Mouse (Mus musculus) lung, embryonic 16.5 days (tissue): ENCODE measurements around the gene Nr1i2. TPM values are rescaled to one million over a fixed set of nuclear protein-coding genes. Genes with fewer than 3 reads are reported as not detected.

Experiments used
- ATAC-seq: fragments of 200-750 bp; cut with Nextera tagmentation; 2 replicates; pipeline ENCODE4 v1.8.0; 2017; ENCODE audit warnings: low read depth, mild to moderate bottlenecking, moderate library complexity
- H3K27ac ChIP-seq: fragments of 300-500 bp; sonication (generic); 2 replicates; pipeline ENCODE4 v1.5.1; 2014; ENCODE audit warnings: mild to moderate bottlenecking, control low read depth, low read length
- H3K27me3 ChIP-seq: fragments of 300-500 bp; sonication (generic); 2 replicates; pipeline ENCODE4 v1.6.1; 2014; ENCODE audit warnings: low read depth, low read length, mixed read lengths; ENCODE audit not compliant: control insufficient read depth, insufficient read depth
- H3K36me3 ChIP-seq: fragments of 300-500 bp; sonication (generic); 2 replicates; pipeline ENCODE4 v1.6.1; 2014; ENCODE audit warnings: low read length; ENCODE audit not compliant: control insufficient read depth, insufficient read depth
- H3K4me1 ChIP-seq: fragments of 300-500 bp; sonication (generic); replicated peaks from 2 replicates; pipeline ENCODE4 v1.6.1; 2014; ENCODE audit warnings: low read length, mixed read lengths; ENCODE audit not compliant: control insufficient read depth, insufficient read depth
- H3K4me2 ChIP-seq: fragments of 300-500 bp; sonication (generic); 2 replicates; pipeline ENCODE4 v1.6.1; 2014; ENCODE audit warnings: low read depth, low read length, control low read depth
- H3K4me3 ChIP-seq: fragments of 300-500 bp; sonication (generic); 2 replicates; pipeline ENCODE4 v1.5.1; 2014; ENCODE audit warnings: mild to moderate bottlenecking, low read length, control low read depth
- H3K9ac ChIP-seq: fragments of 300-500 bp; sonication (generic); 2 replicates; pipeline ENCODE4 v1.6.1; 2014; ENCODE audit warnings: low read length, control low read depth
- H3K9me3 ChIP-seq: fragments of 300-500 bp; sonication (generic); 2 replicates; pipeline ENCODE4 v1.6.1; 2016; ENCODE audit warnings: low read length; ENCODE audit not compliant: control insufficient read depth
- WGBS: fragments of 180-500 bp; shearing (Covaris S2); extraction: QIAGEN DNeasy Blood & Tissue Kit; methylation state at CpG from one replicate; pipeline ENCODE4 v1.1.7; 2014; 5-methylcytosine and 5-hydroxymethylcytosine counted together
- polyA plus RNA-seq: library from polyadenylated mRNA; unstranded; fragments of >200 nt; fragmentation: Nextera tagmentation; extraction: Ambion mirVana; gene quantifications from 2 replicates; pipeline ENCODE4 v1.2.1, GENCODE M21; 2015

Gene Nr1i2
- polyA plus RNA-seq, 1 experiment from 2014 or later, result not detected

- no peaks in the 10 kb centered on the region for H3K27me3 ChIP-seq
- 69% methylated on average over 9 of the region's 9 CpGs for WGBS
- no peak for ATAC-seq
- no peak overlapping the region for H3K27ac ChIP-seq
- H3K9me3 ChIP-seq, result no peaks in the 10 kb centered on the region
- H3K4me3 ChIP-seq, result no peak overlapping the region
- no peaks in the 10 kb centered on the region for H3K36me3 ChIP-seq
- H3K4me2 ChIP-seq, result no peak overlapping the region
- H3K9ac ChIP-seq, result no peak overlapping the region
- no peaks in the 10 kb centered on the region for H3K4me1 ChIP-seq
These were observed 23.9 kb upstream of the Nr1i2 start for GRCm38 (mm10) chr16:38318492-38318891.

DNA sequence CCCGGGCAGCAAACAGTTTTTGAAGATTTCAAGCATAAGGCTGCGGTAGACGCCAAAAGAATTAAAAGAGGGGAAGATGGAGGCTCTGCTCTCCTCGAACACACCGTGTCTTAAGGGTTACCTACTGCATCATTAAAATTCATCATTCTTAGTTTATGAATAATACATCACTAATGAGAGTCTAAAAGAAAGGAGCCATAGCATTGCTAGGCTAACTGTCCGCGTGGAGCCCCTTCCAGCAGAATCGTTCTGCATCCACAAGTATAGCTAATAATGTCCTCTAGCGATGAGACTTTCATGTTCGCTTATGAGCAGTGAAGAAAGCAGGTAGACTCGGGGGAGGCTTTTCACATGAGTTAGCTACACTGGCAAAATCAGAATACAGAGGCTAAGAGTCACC lies 13.6 kb upstream of the Nr1i2 start:
- Histone ChIP-seq H3K9me3 (no peaks in the 10 kb centered on the region), H3K27me3 (no peaks in the 10 kb centered on the region), H3K9ac (no peak overlapping the region), H3K4me2 (no peak overlapping the region), H3K27ac (no peak overlapping the region), H3K4me1 (peaks cover 2% of the 10 kb centered on the region; the same call in 1 of the 2 replicates), H3K36me3 (no peaks in the 10 kb centered on the region), H3K4me3 (no peak overlapping the region)
- 84% methylated on average over 11 of the region's 11 CpGs for WGBS
- ATAC-seq, result no peak

DNA sequence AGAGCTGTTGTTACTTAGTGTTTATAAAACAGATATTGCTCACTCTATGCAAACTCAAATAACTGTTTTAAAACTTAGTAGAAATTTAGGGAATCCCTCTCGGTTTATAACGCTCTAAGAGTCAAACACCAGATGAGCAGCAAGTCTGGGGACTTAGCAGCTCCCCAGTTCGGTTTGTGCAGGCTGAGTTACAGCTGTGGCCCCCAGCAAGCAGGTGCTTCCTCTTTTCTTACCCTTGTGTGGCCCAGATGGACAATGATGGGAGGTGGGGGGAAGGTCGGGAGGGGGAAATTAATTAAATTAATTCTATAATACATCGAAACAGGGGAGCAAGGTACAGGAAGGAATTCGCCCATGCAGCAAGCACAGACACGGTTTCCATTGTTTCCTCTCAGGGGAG lies 13.0 kb upstream of the Nr1i2 start:
- H3K4me1 ChIP-seq, result peaks cover 2% of the 10 kb centered on the region; the same call in 1 of the 2 replicates
- no peaks in the 10 kb centered on the region for H3K9me3 ChIP-seq
- no peaks in the 10 kb centered on the region for H3K36me3 ChIP-seq
- no peak overlapping the region for H3K27ac ChIP-seq
- no peak overlapping the region for H3K9ac ChIP-seq
- no peak overlapping the region for H3K4me2 ChIP-seq
- no peak for ATAC-seq
- 60% methylated on average over 7 of the region's 7 CpGs for WGBS
- no peak overlapping the region for H3K4me3 ChIP-seq
- H3K27me3 ChIP-seq, result no peaks in the 10 kb centered on the region

- 43% methylated on average over 5 of the region's 5 CpGs for WGBS
- H3K9me3 ChIP-seq, result no peaks in the 10 kb centered on the region
- no peak overlapping the region for H3K27ac ChIP-seq
- H3K27me3 ChIP-seq, result no peaks in the 10 kb centered on the region
- peaks cover 2% of the 10 kb centered on the region; the same call in 1 of the 2 replicates for H3K4me1 ChIP-seq
- no peaks in the 10 kb centered on the region for H3K36me3 ChIP-seq
- no peak overlapping the region for H3K4me3 ChIP-seq
- no peak overlapping the region for H3K4me2 ChIP-seq
- ATAC-seq, result no peak
- no peak overlapping the region for H3K9ac ChIP-seq
These were observed 12.6 kb upstream of the Nr1i2 start for GRCm38 (mm10) chr16:38307221-38307605.

DNA sequence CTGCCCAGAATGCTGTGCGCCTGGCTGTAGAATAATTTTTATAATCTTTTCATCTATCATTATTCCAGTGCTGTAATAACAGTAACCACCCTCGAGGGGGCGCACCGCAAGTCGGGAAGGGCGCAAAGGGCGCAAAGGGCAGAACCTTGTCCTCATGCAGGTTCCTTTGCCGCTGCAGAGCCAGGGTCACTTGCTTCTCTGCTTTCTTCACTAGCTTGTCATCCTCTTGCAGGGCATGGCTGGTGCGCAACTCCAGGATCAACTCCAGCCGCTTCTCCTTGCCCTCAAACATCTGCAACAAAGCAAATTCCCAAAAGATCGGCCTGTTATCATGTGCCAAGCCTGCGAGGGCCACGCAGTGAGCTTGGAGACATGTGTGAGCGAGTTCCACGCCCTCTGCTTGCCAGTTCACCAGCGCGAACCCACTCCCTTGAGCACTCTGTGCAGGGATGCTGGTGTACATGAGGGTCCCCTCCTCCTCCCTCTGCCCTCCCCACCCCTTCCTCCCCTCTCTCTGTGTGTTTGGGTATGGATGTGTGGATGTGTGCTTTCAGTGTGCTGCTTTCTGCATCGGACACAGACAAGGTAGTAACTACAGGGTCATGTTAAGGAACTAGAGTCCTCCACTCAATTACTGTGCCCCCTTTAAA lies 12.1 kb upstream of the Nr1i2 start:
- H3K9me3 ChIP-seq, result no peaks in the 10 kb centered on the region
- H3K27ac ChIP-seq, result no peak overlapping the region
- no peaks in the 10 kb centered on the region for H3K36me3 ChIP-seq
- no peak overlapping the region for H3K9ac ChIP-seq
- ATAC-seq, result no peak
- H3K4me2 ChIP-seq, result no peak overlapping the region
- peaks cover 2% of the 10 kb centered on the region; the same call in 1 of the 2 replicates for H3K4me1 ChIP-seq
- no peaks in the 10 kb centered on the region for H3K27me3 ChIP-seq
- 51% methylated on average over 18 of the region's 18 CpGs for WGBS
- H3K4me3 ChIP-seq, result no peak overlapping the region

- H3K27ac ChIP-seq, result peak overlapping the region; percentile 26; the same call in 1 of the 2 replicates
- H3K4me2 ChIP-seq, result peak overlapping the region; percentile 28; the same call in 1 of the 2 replicates
- H3K9ac ChIP-seq, result no peak overlapping the region; the same call in 1 of the 2 replicates
- peak; percentile 86 for ATAC-seq
- WGBS, result 51% methylated on average over 17 of the region's 17 CpGs
- H3K4me1 ChIP-seq, result peaks cover 2% of the 10 kb centered on the region; the same call in 1 of the 2 replicates
- H3K4me3 ChIP-seq, result peak overlapping the region; percentile 14
- no peaks in the 10 kb centered on the region for H3K27me3 ChIP-seq
- no peaks in the 10 kb centered on the region for H3K36me3 ChIP-seq
- H3K9me3 ChIP-seq, result no peaks in the 10 kb centered on the region
These were observed 10.0 kb upstream of the Nr1i2 start for GRCm38 (mm10) chr16:38304460-38305194.

GRCm38 (mm10) chr16:38302367-38302766 lies 7.7 kb upstream of the Nr1i2 start:
- WGBS, result 85% methylated on average over 13 of the region's 13 CpGs
- H3K9me3 ChIP-seq, result no peaks in the 10 kb centered on the region
- H3K4me2 ChIP-seq, result no peak overlapping the region
- no peak overlapping the region for H3K4me3 ChIP-seq
- H3K4me1 ChIP-seq, result peaks cover 2% of the 10 kb centered on the region; the same call in 1 of the 2 replicates
- H3K9ac ChIP-seq, result no peak overlapping the region
- H3K27me3 ChIP-seq, result no peaks in the 10 kb centered on the region
- ATAC-seq, result no peak
- no peak overlapping the region for H3K27ac ChIP-seq
- H3K36me3 ChIP-seq, result no peaks in the 10 kb centered on the region

- no peak for ATAC-seq
These were observed 3.8 kb upstream of the Nr1i2 start for GRCm38 (mm10) chr16:38298410-38298809.

GRCm38 (mm10) chr16:38295349-38295930 lies 816 bp upstream of the Nr1i2 start:
- peak overlapping the region; percentile 14 for H3K4me2 ChIP-seq
- H3K27ac ChIP-seq, result no peak overlapping the region
- 22% methylated on average over 5 of the region's 5 CpGs for WGBS
- no peaks in the 10 kb centered on the region for H3K9me3 ChIP-seq
- no peak for ATAC-seq
- no peaks in the 10 kb centered on the region for H3K27me3 ChIP-seq
- H3K9ac ChIP-seq, result no peak overlapping the region
- H3K36me3 ChIP-seq, result no peaks in the 10 kb centered on the region
- H3K4me3 ChIP-seq, result no peak overlapping the region
- peaks cover 7% of the 10 kb centered on the region; the same call in 1 of the 2 replicates for H3K4me1 ChIP-seq

More at GRCm38 (mm10) chr16:38298410-38298809, 3.8 kb upstream of the Nr1i2 start:
- 66% methylated on average over 6 of the region's 6 CpGs for WGBS
- Histone ChIP-seq H3K4me3 (no peak overlapping the region), H3K9me3 (no peaks in the 10 kb centered on the region), H3K4me2 (no peak overlapping the region), H3K27ac (no peak overlapping the region), H3K4me1 (peaks cover 7% of the 10 kb centered on the region; the same call in 1 of the 2 replicates), H3K36me3 (no peaks in the 10 kb centered on the region), H3K27me3 (no peaks in the 10 kb centered on the region), H3K9ac (no peak overlapping the region)
